Mouse (Mus musculus) limb, embryonic 11.5 days (tissue): ENCODE measurements around the gene Dip2b. TPM values are rescaled to one million over a fixed set of nuclear protein-coding genes. Genes with fewer than 3 reads are reported as not detected.

Experiments
- ATAC-seq: fragments of 200-750 bp; cut with Nextera tagmentation; 2 replicates; pipeline ENCODE4 v1.8.0; 2017; ENCODE audit warnings: low read depth; ENCODE audit not compliant: insufficient number of reproducible peaks, low FRiP score, low TSS enrichment
- DNase-seq: peaks from one replicate; pipeline ENCODE4 v3.0.0-alpha.2; 2015; ENCODE audit warnings: low spot score
- H3K27ac ChIP-seq: fragments of 300-500 bp; sonication (generic); replicated peaks from 2 replicates; pipeline ENCODE4 v1.5.1; 2014; ENCODE audit warnings: low read depth, mild to moderate bottlenecking, low read length
- H3K27me3 ChIP-seq: fragments of 300-500 bp; sonication (generic); 2 replicates; pipeline ENCODE4 v1.6.1; 2014; ENCODE audit warnings: mild to moderate bottlenecking, low read length, mixed read lengths; ENCODE audit not compliant: control insufficient read depth, insufficient read depth
- H3K36me3 ChIP-seq: fragments of 300-500 bp; sonication (generic); 2 replicates; pipeline ENCODE4 v1.6.1; 2014; ENCODE audit warnings: mild to moderate bottlenecking, low read length, moderate library complexity, mixed read lengths; ENCODE audit not compliant: control insufficient read depth, insufficient read depth
- H3K4me1 ChIP-seq: fragments of 300-500 bp; sonication (generic); 2 replicates; pipeline ENCODE4 v1.6.1; 2014; ENCODE audit warnings: low read length, mixed read lengths; ENCODE audit not compliant: control insufficient read depth, insufficient read depth
- H3K4me2 ChIP-seq: fragments of 300-500 bp; sonication (generic); 2 replicates; pipeline ENCODE4 v1.6.1; 2014; ENCODE audit warnings: low read depth, mild to moderate bottlenecking, moderate library complexity; ENCODE audit not compliant: severe bottlenecking
- H3K4me3 ChIP-seq: fragments of 300-500 bp; sonication (generic); 2 replicates; pipeline ENCODE4 v1.5.1; 2014; ENCODE audit warnings: low read depth, low read length
- H3K9ac ChIP-seq: fragments of 300-500 bp; sonication (generic); 2 replicates; pipeline ENCODE4 v1.6.1; 2014; ENCODE audit warnings: mild to moderate bottlenecking, low read length
- H3K9me3 ChIP-seq: fragments of 300-500 bp; sonication (generic); 2 replicates; pipeline ENCODE4 v1.6.1; 2016; ENCODE audit warnings: low read length; ENCODE audit not compliant: control insufficient read depth
- WGBS: fragments of 180-500 bp; shearing (Covaris S2); extraction: QIAGEN DNeasy Blood & Tissue Kit; methylation state at CpG from one replicate; pipeline ENCODE4 v1.1.7; 2014; 5-methylcytosine and 5-hydroxymethylcytosine counted together
- polyA plus RNA-seq: library from polyadenylated mRNA; unstranded; fragments of >200 nt; fragmentation: Nextera tagmentation; extraction: Ambion mirVana; gene quantifications from 2 replicates; pipeline ENCODE4 v1.2.1, GENCODE M21; 2014

Dip2b gene
- polyA plus RNA-seq, 1 experiment from 2014 or later: 18.5 TPM

DNA sequence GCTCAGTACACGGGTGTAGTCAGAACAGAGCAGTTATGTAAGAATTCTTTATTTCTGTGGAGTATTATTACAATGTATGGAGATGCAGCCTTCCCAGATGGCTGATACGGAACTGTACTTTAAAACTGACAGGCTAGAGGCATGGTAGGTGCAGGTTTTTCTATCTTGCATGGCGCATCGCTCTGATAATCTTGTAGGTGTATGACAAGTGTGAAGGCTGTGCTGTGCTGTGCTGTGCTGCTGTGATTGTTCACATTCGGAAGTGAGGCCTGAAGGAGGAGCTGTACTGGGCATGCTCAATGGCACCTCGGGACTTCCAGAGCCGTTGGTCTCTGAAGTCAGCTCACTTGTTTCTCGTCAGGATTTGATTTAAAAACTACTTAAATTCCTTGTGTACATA, 31.6 kb downstream of the Dip2b start:
- ATAC-seq (no peak), DNase-seq (no peak)
- Histone ChIP-seq H3K36me3 (no peaks in the 10 kb centered on the region), H3K9ac (no peak overlapping the region), H3K4me1 (no peaks in the 10 kb centered on the region), H3K27ac (no peak overlapping the region), H3K27me3 (no peaks in the 10 kb centered on the region), H3K4me2 (no peak overlapping the region), H3K4me3 (no peak overlapping the region), H3K9me3 (no peaks in the 10 kb centered on the region)
- 89% methylated on average over 8 of the region's 8 CpGs for WGBS

DNA sequence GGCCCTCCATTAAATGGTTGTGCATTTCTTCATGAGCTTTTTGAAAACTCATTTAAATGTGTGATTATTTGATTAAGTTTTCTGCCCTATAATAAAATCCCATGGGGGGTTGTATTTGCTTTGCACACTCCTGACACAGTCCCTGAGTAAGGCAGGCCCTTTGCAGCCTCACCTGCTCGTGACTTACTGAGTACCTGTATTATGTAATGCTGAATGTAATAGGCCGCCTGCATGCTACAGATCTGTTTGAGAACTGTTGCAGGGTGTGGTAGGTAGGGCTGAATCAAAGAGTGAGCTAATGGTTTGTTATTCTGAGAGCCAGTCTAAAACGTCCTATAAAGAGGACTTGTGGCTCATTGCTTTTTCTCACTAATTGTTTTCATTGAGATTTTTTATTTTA, 33.4 kb downstream of the Dip2b start:
- H3K4me2 ChIP-seq: no peak overlapping the region
- H3K9ac ChIP-seq: no peak overlapping the region
- no peaks in the 10 kb centered on the region for H3K4me1 ChIP-seq
- H3K27ac ChIP-seq: no peak overlapping the region
- H3K27me3 ChIP-seq: no peaks in the 10 kb centered on the region
- no peaks in the 10 kb centered on the region for H3K9me3 ChIP-seq
- WGBS: 82% methylated on average over 3 of the region's 3 CpGs
- H3K4me3 ChIP-seq: no peak overlapping the region
- no peak for DNase-seq
- H3K36me3 ChIP-seq: no peaks in the 10 kb centered on the region
- ATAC-seq: no peak

DNA sequence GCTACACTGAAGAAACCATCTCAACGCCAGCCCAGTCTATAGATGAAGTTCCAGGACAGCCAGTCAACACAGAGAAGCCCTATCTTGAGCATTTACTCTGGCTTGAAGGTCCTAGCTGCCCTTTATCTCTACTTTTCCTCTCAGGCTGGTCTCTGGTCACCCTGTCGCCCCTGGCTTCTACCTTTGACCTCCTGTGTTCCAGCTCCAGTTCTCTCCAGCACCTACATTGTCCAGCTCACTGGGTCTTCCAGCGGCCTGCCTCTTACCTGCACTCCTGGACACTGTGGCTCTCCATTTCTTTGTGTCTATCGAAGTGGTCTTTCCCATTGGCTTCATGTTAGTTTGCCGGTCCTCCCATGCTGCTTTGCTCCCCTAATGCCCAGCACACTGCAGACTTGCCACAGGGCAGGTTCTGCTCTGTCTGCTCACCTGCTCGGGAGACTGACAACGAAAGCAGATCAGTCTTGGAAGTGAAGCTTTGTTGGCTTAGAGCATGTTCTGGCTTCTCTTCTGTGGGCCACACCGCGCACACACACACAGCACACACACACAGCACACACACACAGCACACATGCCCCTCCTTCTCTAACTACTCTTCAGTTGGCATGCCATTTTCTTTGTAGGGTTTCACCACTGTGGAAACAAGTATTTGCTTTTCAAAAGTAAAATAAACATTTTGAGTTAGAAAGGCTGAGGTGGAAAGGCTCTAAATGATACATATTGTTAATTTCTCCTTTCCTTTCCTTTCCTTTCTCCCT, 35.4 kb downstream of the Dip2b start:
- DNase-seq: no peak
- H3K27ac ChIP-seq: no peak overlapping the region

DNA sequence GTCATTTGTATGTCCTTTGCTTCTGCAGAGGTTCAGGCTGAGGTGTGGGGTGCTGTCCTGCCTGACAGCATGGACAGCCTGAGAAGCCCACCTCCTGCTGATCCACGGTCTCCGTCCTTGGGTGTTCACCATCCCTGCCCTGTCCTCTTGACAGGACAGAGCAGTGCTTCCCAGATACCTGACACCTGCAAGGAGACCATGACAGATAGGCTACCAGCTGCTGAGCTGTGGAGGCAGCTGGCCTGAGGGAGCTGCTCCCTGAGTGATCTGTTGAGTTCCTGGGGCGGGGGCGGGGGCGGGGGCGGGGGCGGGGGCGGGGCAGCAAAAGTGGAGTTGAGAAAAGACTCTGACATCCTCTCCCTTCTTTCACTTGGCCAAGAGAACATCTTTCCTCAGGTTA, 36.3 kb downstream of the Dip2b start:
- Histone ChIP-seq H3K36me3 (no peaks in the 10 kb centered on the region), H3K4me2 (no peak overlapping the region), H3K9ac (no peak overlapping the region), H3K4me1 (no peaks in the 10 kb centered on the region), H3K27ac (no peak overlapping the region), H3K27me3 (no peaks in the 10 kb centered on the region), H3K4me3 (no peak overlapping the region), H3K9me3 (no peaks in the 10 kb centered on the region)
- ATAC-seq (no peak), DNase-seq (no peak)
- 10% methylated on average over 7 of the region's 8 CpGs for WGBS

More for the DNA sequence above, 35.4 kb downstream of the Dip2b start:
- no peaks in the 10 kb centered on the region for H3K4me1 ChIP-seq
- ATAC-seq: no peak
- H3K27me3 ChIP-seq: no peaks in the 10 kb centered on the region
- no peak overlapping the region for H3K4me3 ChIP-seq
- H3K9me3 ChIP-seq: no peaks in the 10 kb centered on the region
- H3K9ac ChIP-seq: no peak overlapping the region
- WGBS: 81% methylated on average over 9 of the region's 9 CpGs
- no peaks in the 10 kb centered on the region for H3K36me3 ChIP-seq
- H3K4me2 ChIP-seq: no peak overlapping the region

DNA sequence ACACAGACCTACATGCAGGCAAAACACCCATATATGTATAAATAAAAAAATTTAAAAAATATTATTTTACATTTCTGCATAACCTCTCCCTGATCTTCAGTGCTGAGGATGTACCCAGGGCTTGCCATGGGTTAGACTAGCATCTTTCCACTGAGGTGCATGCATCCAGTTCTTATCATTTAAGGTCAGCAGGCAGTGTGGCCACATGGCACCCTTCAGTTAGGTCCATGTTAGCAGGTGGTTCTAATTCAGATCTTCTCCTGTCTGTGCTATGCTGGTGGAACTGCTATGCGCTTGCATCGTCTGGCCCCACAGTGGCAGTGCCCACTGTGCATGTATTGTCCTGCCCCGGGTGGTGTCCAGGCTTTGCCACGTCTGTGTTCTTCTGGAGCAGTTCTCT, 37.9 kb downstream of the Dip2b start:
- DNase-seq: no peak
- H3K9ac ChIP-seq: no peak overlapping the region
- no peak overlapping the region for H3K27ac ChIP-seq
- H3K36me3 ChIP-seq: no peaks in the 10 kb centered on the region
- no peaks in the 10 kb centered on the region for H3K27me3 ChIP-seq
- ATAC-seq: no peak
- no peak overlapping the region for H3K4me3 ChIP-seq
- H3K4me2 ChIP-seq: no peak overlapping the region
- H3K4me1 ChIP-seq: no peaks in the 10 kb centered on the region
- no peaks in the 10 kb centered on the region for H3K9me3 ChIP-seq
- WGBS: 87% methylated on average over 4 of the region's 4 CpGs

DNA sequence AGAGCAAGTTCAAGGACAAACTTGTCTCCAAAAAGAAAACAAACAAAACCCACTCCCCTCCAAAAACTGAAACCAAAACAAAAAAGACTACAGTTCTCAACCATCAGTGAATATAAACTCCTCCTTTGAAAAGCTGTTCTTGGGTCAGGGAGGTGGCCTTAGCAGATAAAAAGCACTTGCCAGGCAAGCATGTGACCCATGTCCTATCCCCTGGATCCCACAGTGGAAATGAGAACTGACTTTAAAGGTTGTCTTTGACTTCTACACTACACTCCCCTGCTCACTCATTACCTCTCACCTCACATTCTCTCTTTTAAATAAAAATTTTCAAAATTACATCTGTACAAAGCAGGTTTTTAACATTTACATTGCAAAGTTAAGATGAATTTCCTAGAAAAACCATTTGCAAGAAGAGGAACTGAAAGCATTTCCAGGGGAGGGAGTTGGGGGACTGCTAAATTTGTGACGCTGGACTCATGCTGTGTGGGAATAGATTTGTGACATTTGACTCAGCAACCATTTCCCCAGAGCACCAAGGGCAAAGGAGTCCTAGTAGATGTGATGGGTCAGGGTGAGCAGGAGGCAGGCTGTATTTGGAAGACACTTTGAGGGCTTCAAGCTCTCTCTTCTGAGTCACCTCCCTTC, 42.5 kb downstream of the Dip2b start:
- Histone ChIP-seq H3K9ac (no peak overlapping the region), H3K27me3 (no peaks in the 10 kb centered on the region), H3K36me3 (no peaks in the 10 kb centered on the region), H3K4me1 (no peaks in the 10 kb centered on the region), H3K4me2 (no peak overlapping the region), H3K27ac (no peak overlapping the region), H3K4me3 (no peak overlapping the region), H3K9me3 (no peaks in the 10 kb centered on the region)
- WGBS: 58% methylated on average over 1 of the region's 1 CpGs
- no peak for ATAC-seq
- no peak for DNase-seq

DNA sequence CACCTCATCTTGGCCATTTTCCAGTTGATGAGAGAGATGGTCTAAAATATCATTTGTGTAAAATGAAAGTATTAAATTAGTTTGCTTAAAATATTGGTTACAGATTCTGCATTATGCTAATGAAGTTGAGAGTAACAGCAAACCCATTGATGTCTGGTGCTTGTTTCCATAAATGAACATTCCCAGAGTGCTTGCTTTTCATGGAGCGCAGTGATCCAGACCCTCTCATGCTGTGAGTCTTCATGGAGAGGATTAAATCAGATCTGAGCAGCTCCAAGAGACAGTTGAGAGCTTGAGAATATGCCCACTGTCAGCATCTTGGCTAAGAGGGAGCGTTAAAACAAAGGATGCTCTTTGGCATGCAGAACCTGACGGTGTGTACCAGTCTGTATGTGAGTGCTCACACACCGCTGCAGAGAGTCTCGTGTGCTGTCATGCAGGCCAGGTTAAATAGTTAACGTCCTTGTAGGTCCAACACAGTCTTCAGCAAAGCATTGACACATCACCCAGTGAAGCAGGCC, 43.1 kb downstream of the Dip2b start:
- no peak overlapping the region for H3K9ac ChIP-seq
- ATAC-seq (no peak), DNase-seq (no peak)
- no peaks in the 10 kb centered on the region for H3K9me3 ChIP-seq
- H3K4me3 ChIP-seq: no peak overlapping the region
- no peak overlapping the region for H3K4me2 ChIP-seq
- 91% methylated on average over 6 of the region's 6 CpGs for WGBS
- H3K4me1 ChIP-seq: no peaks in the 10 kb centered on the region
- no peaks in the 10 kb centered on the region for H3K36me3 ChIP-seq
- no peak overlapping the region for H3K27ac ChIP-seq
- no peaks in the 10 kb centered on the region for H3K27me3 ChIP-seq

DNA sequence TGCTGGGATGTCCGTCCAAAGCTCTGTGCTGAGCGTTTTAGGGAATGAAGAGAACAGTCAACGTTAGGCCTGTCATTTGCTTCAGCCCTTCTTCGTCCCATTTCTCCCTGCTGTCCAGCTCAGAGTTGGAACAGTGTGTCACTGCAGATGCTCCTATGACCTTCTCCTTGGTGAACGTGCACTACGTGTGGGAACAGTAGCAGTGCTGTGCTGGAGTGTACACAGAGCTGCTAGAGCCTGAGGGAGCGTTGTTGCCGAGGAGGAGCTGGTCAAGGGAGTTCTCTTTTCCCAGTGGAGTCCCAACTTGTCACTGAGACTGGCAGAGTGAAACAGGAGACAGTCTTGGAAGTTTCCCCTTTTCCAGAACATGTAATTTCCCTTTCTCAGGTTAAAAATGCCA, 43.6 kb downstream of the Dip2b start:
- Histone ChIP-seq H3K4me3 (no peak overlapping the region), H3K27ac (no peak overlapping the region), H3K27me3 (no peaks in the 10 kb centered on the region), H3K36me3 (no peaks in the 10 kb centered on the region), H3K4me2 (no peak overlapping the region), H3K9me3 (no peaks in the 10 kb centered on the region), H3K4me1 (no peaks in the 10 kb centered on the region), H3K9ac (no peak overlapping the region)
- no peak for ATAC-seq
- DNase-seq: no peak
- WGBS: 80% methylated on average over 8 of the region's 8 CpGs
